Mouse (Mus musculus): ENCODE data around the gene Fgfr2. TPM values are rescaled to one million over a fixed set of nuclear protein-coding genes. Genes with fewer than 3 reads are reported as not detected.

Fgfr2 gene
- total RNA-seq, 4 experiments from 2014 or later, result 1.1 to 1.9 (median 1.4) TPM

GRCm38 (mm10) chr7:132697258-132697796 lies 425.8 kb downstream of the Fgfr2 start:
- DNase-seq (ENCODE audit: low spot score), result no peak

GRCm38 (mm10) chr7:132693561-132693960 lies 429.6 kb downstream of the Fgfr2 start:
- DNase-seq (ENCODE audit: low spot score), result no peak

GRCm38 (mm10) chr7:132692719-132693118 lies 430.4 kb downstream of the Fgfr2 start:
- DNase-seq (ENCODE audit: low spot score), result no peak

GRCm38 (mm10) chr7:132690716-132691472 lies 432.3 kb downstream of the Fgfr2 start:
- no peak for DNase-seq (ENCODE audit: low spot score)

- no peak for DNase-seq (ENCODE audit: low spot score)
Measured at GRCm38 (mm10) chr7:132689722-132690121, 433.4 kb downstream of the Fgfr2 start.

- no peak for DNase-seq (ENCODE audit: low spot score)
Measured at GRCm38 (mm10) chr7:132688721-132689120, 434.4 kb downstream of the Fgfr2 start.

GRCm38 (mm10) chr7:132687897-132688296 lies 435.3 kb downstream of the Fgfr2 start:
- DNase-seq (ENCODE audit: low spot score), result no peak

GRCm38 (mm10) chr7:132686515-132686914 lies 436.6 kb downstream of the Fgfr2 start:
- no peak for DNase-seq (ENCODE audit: low spot score)

- DNase-seq (ENCODE audit: low spot score), result peak; percentile 29
Measured at GRCm38 (mm10) chr7:132683923-132684322, 439.2 kb downstream of the Fgfr2 start.

- no peak for DNase-seq (ENCODE audit: low spot score)
Measured at GRCm38 (mm10) chr7:132682901-132683300, 440.2 kb downstream of the Fgfr2 start.

- no peak for DNase-seq (ENCODE audit: low spot score)
Measured at GRCm38 (mm10) chr7:132682336-132682735, 440.8 kb downstream of the Fgfr2 start.

GRCm38 (mm10) chr7:132681831-132682230 lies 441.3 kb downstream of the Fgfr2 start:
- no peak for DNase-seq (ENCODE audit: low spot score)

- no peak for DNase-seq (ENCODE audit: low spot score)
Measured at GRCm38 (mm10) chr7:132681296-132681695, 441.9 kb downstream of the Fgfr2 start.

- no peak for DNase-seq (ENCODE audit: low spot score)
Measured at GRCm38 (mm10) chr7:132679549-132679948, 443.6 kb downstream of the Fgfr2 start.

- DNase-seq (ENCODE audit: low spot score), result no peak
Measured at GRCm38 (mm10) chr7:132679117-132679516, 444.0 kb downstream of the Fgfr2 start.

- DNase-seq (ENCODE audit: low spot score), result no peak
Measured at GRCm38 (mm10) chr7:132675922-132676321, 447.2 kb downstream of the Fgfr2 start.

GRCm38 (mm10) chr7:132673931-132674755 lies 449.0 kb downstream of the Fgfr2 start:
- peak; percentile 83 for DNase-seq (ENCODE audit: low spot score)

- DNase-seq (ENCODE audit: low spot score), result peak; percentile 87
Measured at GRCm38 (mm10) chr7:132672481-132672959, 450.6 kb downstream of the Fgfr2 start.

GRCm38 (mm10) chr7:132670863-132671165 lies 452.3 kb downstream of the Fgfr2 start:
- peak; percentile 85 for DNase-seq (ENCODE audit: low spot score)

- peak; percentile 81 for DNase-seq (ENCODE audit: low spot score)
Measured at GRCm38 (mm10) chr7:132669999-132670862, 452.9 kb downstream of the Fgfr2 start.

GRCm38 (mm10) chr7:132668604-132669003 lies 454.5 kb downstream of the Fgfr2 start:
- DNase-seq (ENCODE audit: low spot score), result peak; percentile 75
